Mouse (Mus musculus) lung, postnatal 10 days (tissue): ENCODE results near the gene Sphk1.

ENCODE experiments used
- DNase-seq: peaks from one replicate; pipeline ENCODE4 v3.0.0; 2021

Gene Sphk1

GRCm38 (mm10) chr11:116543110-116543509, 12.4 kb downstream of the Sphk1 start:
- DNase-seq, result peak; percentile 61

- no peak for DNase-seq
These were observed 16.8 kb downstream of the Sphk1 start for GRCm38 (mm10) chr11:116547296-116548060.

- DNase-seq, result no peak
These were observed 18.1 kb downstream of the Sphk1 start for GRCm38 (mm10) chr11:116548780-116549179.

- no peak for DNase-seq
These were observed 18.7 kb downstream of the Sphk1 start for GRCm38 (mm10) chr11:116549273-116550038.

GRCm38 (mm10) chr11:116550748-116551147, 20.0 kb downstream of the Sphk1 start:
- DNase-seq, result peak; percentile 72

GRCm38 (mm10) chr11:116552194-116552593, 21.5 kb downstream of the Sphk1 start:
- DNase-seq, result no peak

- peak; percentile 59 for DNase-seq
These were observed 23.6 kb downstream of the Sphk1 start for GRCm38 (mm10) chr11:116554171-116554878.

GRCm38 (mm10) chr11:116555572-116555971, 24.8 kb downstream of the Sphk1 start:
- no peak for DNase-seq

- DNase-seq, result no peak
These were observed 25.6 kb downstream of the Sphk1 start for GRCm38 (mm10) chr11:116556308-116556707.

GRCm38 (mm10) chr11:116565283-116566041, 34.7 kb downstream of the Sphk1 start:
- DNase-seq, result no peak

- no peak for DNase-seq
These were observed 36.8 kb downstream of the Sphk1 start for GRCm38 (mm10) chr11:116567531-116567930.

GRCm38 (mm10) chr11:116570821-116571220, 40.1 kb downstream of the Sphk1 start:
- DNase-seq, result no peak

- no peak for DNase-seq
These were observed 41.3 kb downstream of the Sphk1 start for GRCm38 (mm10) chr11:116571767-116572679.

- DNase-seq, result no peak
These were observed 42.2 kb downstream of the Sphk1 start for GRCm38 (mm10) chr11:116572756-116573543.

GRCm38 (mm10) chr11:116574486-116574885, 43.8 kb downstream of the Sphk1 start:
- no peak for DNase-seq

- DNase-seq, result no peak
These were observed 44.3 kb downstream of the Sphk1 start for GRCm38 (mm10) chr11:116574982-116575381.

GRCm38 (mm10) chr11:116575396-116575795, 44.7 kb downstream of the Sphk1 start:
- DNase-seq, result no peak

- no peak for DNase-seq
These were observed 48.6 kb downstream of the Sphk1 start for GRCm38 (mm10) chr11:116579280-116579679.

- DNase-seq, result no peak
These were observed 49.4 kb downstream of the Sphk1 start for GRCm38 (mm10) chr11:116580031-116580652.

- peak; percentile 55 for DNase-seq
These were observed 50.1 kb downstream of the Sphk1 start for GRCm38 (mm10) chr11:116580711-116581375.
